Mouse (Mus musculus): ENCODE measurements around the gene Gm6793.

Gene Gm6793

DNA sequence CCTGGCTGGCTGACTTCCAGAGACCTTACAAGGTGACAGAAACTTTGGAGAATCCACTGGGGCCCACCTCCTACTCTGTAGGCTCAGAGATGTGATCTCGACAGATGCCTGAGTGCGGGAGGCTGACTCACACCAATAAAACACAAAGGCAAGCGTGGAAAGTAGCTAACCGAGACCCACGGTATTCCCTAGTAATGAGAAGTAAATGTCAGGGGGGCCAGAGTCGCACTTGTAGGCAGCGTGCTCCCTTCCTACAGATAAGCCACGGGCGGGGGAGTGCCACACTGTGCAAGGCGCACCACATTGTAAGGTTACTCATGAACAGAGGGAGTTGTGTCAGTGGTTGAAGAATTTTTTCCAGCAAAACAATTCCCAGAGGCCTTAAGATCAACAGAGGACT, 30.3 kb downstream of the Gm6793 start:
- no peak for DNase-seq (ENCODE audit: low spot score in 2 of 2)

GRCm38 (mm10) chr8:111982116-111982515, 32.7 kb downstream of the Gm6793 start:
- DNase-seq (ENCODE audit: low spot score in 2 of 2) = no peak

GRCm38 (mm10) chr8:111978147-111978546, 36.7 kb downstream of the Gm6793 start:
- DNase-seq (ENCODE audit: low spot score in 2 of 2) = no peak

DNA sequence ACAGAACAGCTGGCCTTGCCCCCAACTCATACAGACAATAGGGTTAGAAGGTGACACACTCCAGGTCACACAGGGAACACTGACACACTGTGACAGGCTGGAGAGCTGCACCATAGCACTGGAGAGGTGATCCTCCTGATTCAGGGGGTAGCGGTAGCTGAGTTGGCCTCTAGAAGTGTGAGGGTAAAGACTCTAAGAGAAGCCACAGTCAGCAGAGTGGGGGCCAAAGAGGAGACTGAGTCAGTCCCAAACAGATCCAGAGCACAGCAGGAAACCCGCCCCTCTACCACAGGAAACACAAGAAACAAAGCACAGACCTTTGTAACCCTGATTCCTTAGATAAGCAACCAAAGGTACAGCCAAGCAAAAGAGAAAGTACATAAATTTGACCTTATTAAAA, 38.5 kb downstream of the Gm6793 start:
- DNase-seq (ENCODE audit: low spot score in 2 of 2) = no peak

DNA sequence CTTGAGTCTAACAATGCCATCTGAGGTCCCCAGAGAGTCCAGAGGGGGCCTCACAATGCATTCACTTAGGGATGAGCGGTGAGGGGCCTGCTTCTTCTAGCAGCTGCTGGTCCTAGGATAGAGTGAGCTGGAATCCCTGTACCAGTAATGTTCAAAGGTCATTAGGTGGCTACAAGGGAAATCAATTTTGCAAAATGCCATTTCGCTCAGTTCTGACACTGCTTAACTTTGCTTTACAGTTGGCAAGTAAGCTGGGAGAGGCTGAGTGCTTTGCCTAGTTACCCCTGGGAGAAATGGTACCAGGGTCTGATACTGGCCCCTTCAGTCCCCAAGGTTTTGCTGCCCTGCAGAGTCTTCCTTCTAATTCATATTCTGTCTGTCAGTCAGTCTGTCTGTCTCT, 39.1 kb downstream of the Gm6793 start:
- DNase-seq (ENCODE audit: low spot score in 2 of 2) = no peak

DNA sequence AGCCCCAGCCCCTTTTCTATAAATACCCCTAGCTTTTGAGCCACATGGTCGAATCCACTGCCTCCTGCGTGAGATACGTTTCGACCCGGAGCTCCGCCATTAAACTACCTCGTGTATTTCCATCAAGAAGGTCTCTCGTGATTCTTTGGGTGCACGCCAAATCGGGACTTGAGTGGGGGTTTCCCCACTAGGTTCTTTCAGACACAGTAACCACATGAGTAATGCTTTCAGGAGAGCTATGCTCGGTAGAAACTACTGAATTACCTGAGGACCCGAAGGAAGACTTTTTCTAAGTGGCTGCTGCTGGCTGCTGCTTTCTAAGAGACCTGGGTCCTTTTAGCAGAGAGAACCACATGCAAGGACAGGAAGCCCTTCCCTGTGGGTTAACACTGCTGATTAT, 40.7 kb downstream of the Gm6793 start:
- no peak for DNase-seq (ENCODE audit: low spot score in 2 of 2)

DNA sequence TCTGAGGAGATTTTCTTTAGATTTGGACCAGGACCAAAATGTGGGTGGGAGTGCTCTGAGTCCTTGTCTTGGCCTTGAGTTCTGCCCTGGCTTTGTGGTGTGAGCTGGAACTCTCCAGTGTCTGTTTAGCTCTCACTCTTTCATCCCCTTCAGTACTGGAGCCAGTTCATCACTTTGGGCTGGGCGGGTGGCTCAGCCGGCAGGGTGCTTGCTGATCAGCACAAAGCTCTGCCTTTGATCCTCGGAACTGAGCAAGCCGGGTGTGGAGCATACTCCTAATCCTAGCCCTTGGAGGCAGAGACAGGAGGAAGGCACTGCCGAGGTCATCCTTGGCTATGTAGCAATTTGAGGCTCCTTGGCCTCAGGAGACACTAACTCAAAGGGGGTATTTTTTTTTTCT, 45.8 kb downstream of the Gm6793 start:
- no peak for DNase-seq (ENCODE audit: low spot score in 2 of 2)

DNA sequence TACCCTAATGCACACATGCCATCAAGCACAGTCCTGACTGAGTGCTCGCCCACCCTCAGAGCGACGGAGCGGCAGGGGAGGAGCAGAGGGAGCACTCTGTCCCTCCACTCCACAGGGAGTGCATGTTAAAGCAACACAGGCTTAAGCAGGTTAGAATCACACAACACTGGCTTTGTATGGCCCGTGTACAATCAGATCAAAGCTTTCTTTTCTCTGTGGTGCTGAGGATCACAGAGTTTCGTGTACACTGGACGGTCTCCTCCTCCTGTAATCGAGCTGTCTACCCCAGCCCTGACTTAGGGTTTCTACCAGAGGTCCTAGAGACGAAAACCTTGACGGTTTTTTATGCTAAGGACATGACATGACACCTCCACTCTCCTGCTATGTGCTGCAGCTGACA, 46.3 kb downstream of the Gm6793 start:
- no peak for DNase-seq (ENCODE audit: low spot score in 2 of 2)

- DNase-seq (ENCODE audit: low spot score in 2 of 2) = no peak
These were observed 47.5 kb downstream of the Gm6793 start for GRCm38 (mm10) chr8:111967246-111967870.

GRCm38 (mm10) chr8:111964849-111965561, 49.8 kb downstream of the Gm6793 start:
- no peak for DNase-seq (ENCODE audit: low spot score in 2 of 2)

GRCm38 (mm10) chr8:111964351-111964750, 50.5 kb downstream of the Gm6793 start:
- DNase-seq (ENCODE audit: low spot score in 2 of 2) = no peak

DNA sequence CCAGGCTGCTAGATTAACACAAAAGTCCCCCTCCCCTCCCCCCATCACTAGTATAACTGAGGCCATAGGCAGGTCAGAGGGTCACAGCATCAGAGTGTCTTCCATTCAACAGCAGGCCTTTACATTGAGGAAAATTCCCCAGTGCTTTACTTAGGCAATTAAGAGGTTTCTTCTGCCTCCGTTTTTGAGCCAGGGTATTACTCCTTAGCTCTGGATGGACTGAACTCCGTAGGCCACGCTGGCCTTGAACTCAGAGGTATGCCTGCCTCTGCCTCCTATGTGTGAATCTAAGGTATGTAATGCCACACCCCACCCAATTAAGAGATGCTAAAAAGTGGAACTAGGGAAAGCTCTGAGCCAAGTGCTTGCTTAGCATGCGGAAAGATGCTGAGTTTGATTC, 51.3 kb downstream of the Gm6793 start:
- DNase-seq (ENCODE audit: low spot score in 2 of 2) = no peak

Data from urinary bladder, adult 18-20 months (tissue).